Mouse (Mus musculus) layer of hippocampus, postnatal 25 days (tissue): ENCODE measurements at regions not wholly inside any gene's neighbourhood (a gene's known extent, or its start where the extent isn't known, plus 50 kb on each side); places are given as distances from the start of the nearest gene placed in this dataset.
"Not testable (repeated sequence)": the region's sequence is repeated elsewhere in the genome, so short reads cannot be mapped to it uniquely, and the experiment has no call there.

Source experiments
- DNase-seq, 2 experiments: peaks; one replicate each; pipeline ENCODE4 v3.0.0; 2022; ENCODE audit warnings: mixed read lengths in 2 of 2, low spot score in 1 of 2; ENCODE audit errors: extremely low spot score in 1 of 2

DNA sequence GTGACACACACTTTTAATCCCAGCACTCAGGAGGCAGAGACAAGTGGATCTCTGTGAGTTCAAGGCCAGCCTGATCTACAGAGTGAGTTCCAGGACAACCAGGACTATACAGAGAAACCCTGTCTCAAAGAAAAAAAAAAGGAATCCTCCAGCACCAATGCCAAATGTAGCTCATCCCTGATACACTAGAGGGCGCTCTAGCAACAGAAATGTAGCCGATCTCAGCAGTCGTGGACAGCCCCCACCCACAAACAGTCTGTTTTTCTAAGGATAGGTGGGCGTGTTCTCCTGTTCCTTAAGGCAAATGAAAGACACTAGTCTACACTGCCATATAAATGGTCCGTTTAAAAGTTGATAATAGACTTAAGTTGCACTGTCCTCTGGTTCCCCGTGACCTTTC, 2447.9 kb upstream of the Gm8797 start:
- peak in 1 of 2 experiments; percentile 16 for DNase-seq

GRCm38 (mm10) chr3:3308461-3308860, 2442.1 kb upstream of the Gm8797 start:
- no peak for DNase-seq

- no peak for DNase-seq
Measured at GRCm38 (mm10) chr3:3308996-3309395, 2441.6 kb upstream of the Gm8797 start.

GRCm38 (mm10) chr3:3310811-3311210, 2439.8 kb upstream of the Gm8797 start:
- no peak for DNase-seq

GRCm38 (mm10) chr3:3349634-3350033, 2401.0 kb upstream of the Gm8797 start:
- DNase-seq: no peak

DNA sequence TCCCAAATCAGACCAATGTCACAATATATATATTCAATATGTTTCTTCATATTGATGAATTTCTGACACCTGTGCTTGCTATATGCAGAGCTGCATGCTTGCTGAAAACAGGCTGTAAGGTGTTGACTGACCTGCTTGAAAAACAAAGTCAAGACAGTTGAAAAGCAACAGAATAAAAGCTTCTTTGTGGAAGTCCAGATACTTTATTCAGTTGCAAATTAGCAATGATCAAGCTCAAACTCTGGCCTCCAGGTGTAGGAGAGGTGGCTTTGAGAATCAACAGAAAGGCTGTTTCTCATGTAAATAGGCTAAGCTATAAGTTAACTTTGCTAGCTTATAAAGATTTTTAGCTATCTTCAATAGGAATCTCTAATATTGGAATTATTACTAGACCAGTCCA, 2379.7 kb upstream of the Gm8797 start:
- DNase-seq: not testable (repeated sequence)

- DNase-seq: peak in 1 of 2 experiments; percentile 4
Measured at GRCm38 (mm10) chr3:3388056-3388770, 2362.4 kb upstream of the Gm8797 start.
